Mouse (Mus musculus): ENCODE data around the gene Fez2.

DNA sequence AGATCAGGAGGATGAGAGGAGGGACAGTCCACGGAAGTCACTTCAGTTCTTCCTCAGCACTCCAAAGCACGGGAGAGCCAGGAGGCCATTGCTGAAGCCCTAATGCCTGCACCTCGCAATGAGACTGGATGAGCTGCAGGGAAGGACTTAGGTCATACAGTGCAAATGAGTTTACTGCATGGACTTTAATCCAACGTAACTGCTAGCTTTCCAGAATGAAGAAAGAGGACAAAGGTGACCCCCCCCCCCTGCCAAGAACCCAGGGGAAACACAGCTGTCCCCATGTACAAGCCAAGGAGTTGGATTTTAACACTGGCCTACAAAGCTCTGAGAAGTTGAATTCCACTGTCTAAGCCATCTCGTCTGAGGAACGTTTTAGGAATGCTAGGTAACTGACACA, 16.6 kb downstream of the Fez2 start:
- TF ChIP-seq CTCF (IDR thresholded peaks at IDR 0.05; ENCODE audit: low read depth, low read length) (no peak), POLR2A (IDR thresholded peaks at IDR 0.05; ENCODE audit: extremely low read depth, insufficient read depth, low read length) (no peak)

All from liver, adult 2 months (tissue).